Mouse (Mus musculus) lung, embryonic 14.5 days (tissue): Measurements from ENCODE around the gene Cdhr5. TPM values are rescaled to one million over a fixed set of nuclear protein-coding genes. Genes with fewer than 3 reads are reported as not detected.

Experiments used
- ATAC-seq: fragments of 200-750 bp; cut with Nextera tagmentation; 2 replicates; pipeline ENCODE4 v1.8.0; 2017; ENCODE audit warnings: mild to moderate bottlenecking, moderate TSS enrichment, moderate library complexity; ENCODE audit not compliant: insufficient read depth
- DNase-seq: peaks from one replicate; pipeline ENCODE4 v3.0.0-alpha.2; 2015
- H3K27ac ChIP-seq: fragments of 300-500 bp; sonication (generic); 2 replicates; pipeline ENCODE4 v1.5.1; 2014; ENCODE audit warnings: low read depth, mild to moderate bottlenecking, moderate library complexity
- H3K27me3 ChIP-seq: fragments of 300-500 bp; sonication (generic); 2 replicates; pipeline ENCODE4 v1.6.1; 2014; ENCODE audit warnings: low read length, control low read depth; ENCODE audit not compliant: insufficient read depth
- H3K36me3 ChIP-seq: fragments of 300-500 bp; sonication (generic); 2 replicates; pipeline ENCODE4 v1.6.1; 2014; ENCODE audit warnings: control low read depth; ENCODE audit not compliant: insufficient read depth
- H3K4me1 ChIP-seq: fragments of 300-500 bp; sonication (generic); 2 replicates; pipeline ENCODE4 v1.6.1; 2014; ENCODE audit warnings: antibody characterized with exemption, control low read depth; ENCODE audit not compliant: insufficient read depth
- H3K4me2 ChIP-seq: fragments of 300-500 bp; sonication (generic); 2 replicates; pipeline ENCODE4 v1.6.1; 2014; ENCODE audit warnings: mild to moderate bottlenecking
- H3K4me3 ChIP-seq: fragments of 300-500 bp; sonication (generic); 2 replicates; pipeline ENCODE4 v1.5.1; 2014; ENCODE audit warnings: low read depth, low read length
- H3K9ac ChIP-seq: fragments of 300-500 bp; sonication (generic); 2 replicates; pipeline ENCODE4 v1.6.1; 2014
- H3K9me3 ChIP-seq: fragments of 300-500 bp; sonication (generic); 2 replicates; pipeline ENCODE4 v1.6.1; 2016; ENCODE audit warnings: low read depth, low read length, control low read depth
- CTCF ChIP-seq: IDR thresholded peaks from 2 replicates; pipeline ENCODE4 v1.5.1; 2016; ENCODE audit warnings: antibody characterized with exemption, low read depth
- WGBS: fragments of 180-500 bp; shearing (Covaris S2); extraction: QIAGEN DNeasy Blood & Tissue Kit; methylation state at CpG from one replicate; pipeline ENCODE4 v1.1.7; 2014; 5-methylcytosine and 5-hydroxymethylcytosine counted together
- polyA plus RNA-seq: library from polyadenylated mRNA; unstranded; fragments of >200 nt; fragmentation: Nextera tagmentation; extraction: Ambion mirVana; gene quantifications from 2 replicates; pipeline ENCODE4 v1.2.1, GENCODE M21; 2014

Cdhr5 gene
- polyA plus RNA-seq, 1 experiment from 2014 or later = not detected

DNA sequence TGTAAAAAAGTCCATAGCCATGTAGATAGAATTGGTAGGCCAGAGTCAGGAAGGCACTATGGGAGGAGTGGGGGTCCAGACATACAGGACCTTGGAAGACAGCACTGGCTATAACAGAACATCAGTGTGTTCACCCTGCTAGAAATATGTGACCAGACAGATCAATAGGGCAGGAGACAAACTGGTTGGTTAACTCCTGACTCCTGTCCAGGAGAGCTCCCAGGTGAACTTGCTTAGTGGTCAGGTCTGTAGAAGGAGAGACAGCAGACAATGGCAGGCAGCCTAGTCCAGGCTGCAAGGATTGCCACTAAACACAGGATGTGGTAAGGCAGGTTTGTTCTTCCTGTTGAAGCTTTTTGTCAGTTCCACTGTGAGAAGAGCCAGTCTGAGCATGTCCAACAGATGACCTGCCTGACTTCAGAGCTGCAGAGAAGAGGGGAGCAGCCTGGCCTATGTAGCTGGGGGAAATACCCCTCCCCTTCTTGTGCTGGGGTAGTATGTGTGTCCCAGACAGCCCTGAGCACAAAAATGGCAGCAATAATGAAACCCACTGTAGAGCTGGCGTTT, 26.2 kb upstream of the Cdhr5 start:
- H3K27ac ChIP-seq = no peak overlapping the region
- no peak overlapping the region for H3K9ac ChIP-seq
- no peaks in the 10 kb centered on the region for H3K4me1 ChIP-seq
- DNase-seq (no peak), ATAC-seq (no peak)
- H3K4me2 ChIP-seq = no peak overlapping the region
- H3K9me3 ChIP-seq = no peaks in the 10 kb centered on the region
- H3K36me3 ChIP-seq = peaks cover 92% of the 10 kb centered on the region
- H3K4me3 ChIP-seq = no peak overlapping the region
- WGBS = 77% methylated on average over 1 of the region's 1 CpGs
- H3K27me3 ChIP-seq = no peaks in the 10 kb centered on the region
- no peak for TF ChIP-seq CTCF

DNA sequence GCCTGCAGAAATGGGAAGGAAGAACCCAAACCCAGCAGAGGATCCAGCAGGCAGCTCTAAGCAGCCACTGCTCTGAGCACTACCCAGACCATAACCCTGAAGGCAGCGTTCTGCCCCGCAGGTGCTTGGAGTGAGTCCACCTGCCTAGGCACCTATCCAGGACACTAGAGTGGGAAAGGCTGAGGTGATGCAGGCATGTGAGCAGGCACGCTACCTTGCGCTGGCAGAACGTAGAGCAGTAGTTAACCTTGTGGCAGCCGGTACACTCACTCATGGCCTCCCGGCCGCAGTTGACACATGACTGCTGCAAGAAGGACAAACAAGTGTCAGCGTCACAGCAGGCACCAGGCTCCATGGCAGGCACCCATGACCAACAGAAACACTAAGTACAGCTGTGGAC, 24.8 kb upstream of the Cdhr5 start:
- DNase-seq (no peak), ATAC-seq (no peak)
- Histone ChIP-seq H3K27me3 (no peaks in the 10 kb centered on the region), H3K4me3 (no peak overlapping the region), H3K27ac (no peak overlapping the region), H3K4me1 (no peaks in the 10 kb centered on the region), H3K9me3 (no peaks in the 10 kb centered on the region), H3K9ac (no peak overlapping the region), H3K36me3 (peaks cover 91% of the 10 kb centered on the region), H3K4me2 (no peak overlapping the region)
- WGBS = 94% methylated on average over 9 of the region's 9 CpGs
- TF ChIP-seq CTCF = no peak

DNA sequence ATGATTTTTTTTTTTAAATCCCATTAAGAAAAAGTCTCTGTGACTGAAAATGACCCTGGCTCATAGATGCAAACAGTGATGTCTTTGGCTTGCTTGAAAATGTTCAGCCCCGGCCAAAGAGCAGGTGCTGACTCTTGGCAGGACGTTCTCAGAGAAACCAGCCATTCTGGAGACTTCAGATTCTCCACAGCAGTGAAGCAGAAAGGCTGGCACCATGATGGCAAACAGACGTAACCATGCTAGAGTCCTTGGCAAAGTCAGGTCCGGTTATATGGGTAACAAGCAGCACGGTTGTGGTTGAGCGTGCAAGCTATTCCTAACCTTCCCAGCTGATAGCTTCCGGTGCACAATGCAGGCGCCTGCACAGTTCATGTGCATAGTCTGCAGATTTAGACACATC, 22.6 kb upstream of the Cdhr5 start:
- TF ChIP-seq CTCF = no peak
- WGBS = 94% methylated on average over 8 of the region's 8 CpGs
- Histone ChIP-seq H3K36me3 (peaks cover 70% of the 10 kb centered on the region), H3K9me3 (no peaks in the 10 kb centered on the region), H3K9ac (no peak overlapping the region), H3K4me3 (no peak overlapping the region), H3K4me2 (no peak overlapping the region), H3K4me1 (peaks cover 3% of the 10 kb centered on the region; the same call in 1 of the 2 replicates), H3K27me3 (peaks cover 13% of the 10 kb centered on the region), H3K27ac (no peak overlapping the region)
- ATAC-seq (no peak), DNase-seq (no peak)

DNA sequence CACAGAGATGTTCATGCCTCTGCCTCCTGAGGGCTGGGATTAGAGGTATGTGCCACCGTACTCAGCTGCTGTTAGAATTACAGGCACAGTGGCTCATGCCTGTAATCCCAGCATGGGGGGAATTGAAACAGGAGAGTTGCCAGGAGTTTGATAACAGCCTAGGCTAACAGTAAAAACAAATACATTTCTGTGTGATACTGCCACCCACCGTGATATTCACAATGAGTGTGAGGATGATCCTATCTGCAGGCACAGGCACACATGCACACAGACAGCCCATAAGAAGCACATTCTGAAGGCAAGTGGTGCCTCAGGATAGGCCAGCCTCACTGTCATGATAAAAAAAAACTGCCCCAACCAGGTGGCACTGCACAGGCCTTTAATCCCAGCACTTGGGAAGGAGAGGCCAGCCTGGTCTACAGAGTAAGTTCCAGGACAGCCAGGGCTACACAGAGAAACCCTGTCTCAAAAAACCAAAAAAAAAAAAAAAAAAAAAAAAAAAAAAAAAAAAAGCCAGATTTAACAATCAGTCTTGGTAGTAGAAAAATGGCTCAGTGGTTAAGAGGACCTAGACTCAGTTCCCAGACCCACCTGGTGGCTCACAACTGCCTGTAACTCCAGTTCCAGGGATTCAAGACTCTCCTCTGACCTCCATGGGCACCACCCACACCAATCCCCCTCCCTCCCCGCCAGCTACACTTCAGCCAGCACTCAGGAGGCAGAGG, 21.5 kb upstream of the Cdhr5 start:
- H3K4me1 ChIP-seq = peaks cover 8% of the 10 kb centered on the region; the same call in 1 of the 2 replicates
- H3K27ac ChIP-seq = no peak overlapping the region
- peaks cover 24% of the 10 kb centered on the region for H3K27me3 ChIP-seq
- H3K9ac ChIP-seq = no peak overlapping the region; the same call in 1 of the 2 replicates
- WGBS = 74% methylated on average over 3 of the region's 3 CpGs
- DNase-seq (no peak), ATAC-seq (no peak)
- TF ChIP-seq CTCF = no peak
- no peak overlapping the region for H3K4me3 ChIP-seq
- no peak overlapping the region for H3K4me2 ChIP-seq
- H3K9me3 ChIP-seq = no peaks in the 10 kb centered on the region
- H3K36me3 ChIP-seq = peaks cover 59% of the 10 kb centered on the region

DNA sequence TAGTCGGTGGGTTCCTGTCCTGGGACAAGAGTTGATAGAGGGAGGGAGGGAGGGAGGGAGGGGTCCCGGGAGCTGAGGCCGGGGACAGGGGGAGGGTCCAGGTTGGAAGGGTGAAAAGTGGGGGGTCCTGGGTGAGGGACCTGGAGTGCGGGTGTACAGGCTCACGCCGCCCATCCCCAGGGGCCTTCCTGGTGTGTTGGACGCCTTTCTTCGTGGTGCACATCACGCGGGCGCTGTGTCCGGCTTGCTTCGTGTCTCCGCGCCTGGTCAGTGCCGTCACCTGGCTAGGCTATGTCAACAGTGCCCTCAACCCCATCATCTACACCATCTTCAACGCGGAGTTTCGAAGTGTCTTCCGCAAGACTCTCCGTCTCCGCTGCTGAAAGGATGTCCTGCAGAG, 17.9 kb upstream of the Cdhr5 start:
- Histone ChIP-seq H3K36me3 (peaks cover 24% of the 10 kb centered on the region), H3K9me3 (no peaks in the 10 kb centered on the region), H3K27me3 (peaks cover 50% of the 10 kb centered on the region), H3K4me1 (peaks cover 11% of the 10 kb centered on the region), H3K27ac (no peak overlapping the region), H3K4me2 (peak overlapping the region; percentile 77), H3K4me3 (peak overlapping the region; percentile 38), H3K9ac (peak overlapping the region; percentile 56; the same call in 1 of the 2 replicates)
- no peak for ATAC-seq
- DNase-seq = no peak
- TF ChIP-seq CTCF = no peak
- WGBS = 5% methylated on average over 22 of the region's 22 CpGs

DNA sequence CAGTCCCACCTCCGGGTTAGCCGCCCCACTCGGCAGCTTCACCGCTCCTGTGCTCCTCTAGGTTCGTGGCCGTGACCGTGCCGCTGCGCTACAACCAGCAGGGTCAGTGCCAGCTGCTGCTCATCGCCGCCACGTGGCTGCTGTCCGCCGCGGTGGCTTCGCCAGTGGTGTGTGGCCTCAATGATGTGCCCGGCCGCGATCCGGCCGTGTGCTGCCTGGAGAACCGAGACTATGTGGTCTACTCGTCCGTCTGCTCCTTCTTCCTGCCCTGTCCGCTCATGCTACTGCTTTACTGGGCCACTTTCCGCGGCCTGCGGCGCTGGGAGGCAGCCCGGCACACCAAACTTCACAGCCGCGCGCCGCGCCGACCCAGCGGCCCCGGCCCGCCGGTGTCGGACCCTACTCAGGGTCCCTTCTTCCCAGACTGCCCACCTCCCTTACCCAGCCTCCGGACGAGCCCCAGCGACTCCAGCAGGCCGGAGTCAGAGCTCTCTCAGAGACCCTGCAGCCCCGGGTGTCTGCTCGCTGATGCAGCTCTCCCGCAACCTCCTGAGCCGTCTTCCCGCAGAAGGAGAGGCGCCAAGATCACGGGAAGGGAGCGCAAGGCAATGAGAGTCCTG, 17.4 kb upstream of the Cdhr5 start:
- Histone ChIP-seq H3K27me3 (peaks cover 50% of the 10 kb centered on the region), H3K27ac (no peak overlapping the region), H3K36me3 (peaks cover 19% of the 10 kb centered on the region; the same call in 1 of the 2 replicates), H3K9ac (peak overlapping the region; percentile 56), H3K9me3 (no peaks in the 10 kb centered on the region), H3K4me1 (peaks cover 11% of the 10 kb centered on the region), H3K4me3 (peak overlapping the region; percentile 38), H3K4me2 (peak overlapping the region; percentile 77)
- peak; percentile 46; the same call in 1 of the 2 replicates for ATAC-seq
- DNase-seq = peak; percentile 79
- TF ChIP-seq CTCF = peak; percentile 28
- under 1% methylated on average over 53 of the region's 53 CpGs for WGBS
